Mouse (Mus musculus): ENCODE measurements at regions not wholly inside any gene's neighbourhood (a gene's known extent, or its start where the extent isn't known, plus 50 kb on each side); places are given as distances from the start of the nearest gene placed in this dataset.

- TF ChIP-seq CTCF (IDR thresholded peaks at IDR 0.05; ENCODE audit: low read depth, low read length): no peak
- TF ChIP-seq POLR2A (IDR thresholded peaks at IDR 0.05; ENCODE audit: borderline replicate concordance, low read depth, low read length): no peak
Measured at GRCm38 (mm10) chr4:33736061-33736701, 188.2 kb upstream of the Cnr1 start.

Measured in bone marrow macrophage, adult 2 months (primary cell).